Mouse (Mus musculus): ENCODE data around the gene Shisal2a.

The Shisal2a gene

DNA sequence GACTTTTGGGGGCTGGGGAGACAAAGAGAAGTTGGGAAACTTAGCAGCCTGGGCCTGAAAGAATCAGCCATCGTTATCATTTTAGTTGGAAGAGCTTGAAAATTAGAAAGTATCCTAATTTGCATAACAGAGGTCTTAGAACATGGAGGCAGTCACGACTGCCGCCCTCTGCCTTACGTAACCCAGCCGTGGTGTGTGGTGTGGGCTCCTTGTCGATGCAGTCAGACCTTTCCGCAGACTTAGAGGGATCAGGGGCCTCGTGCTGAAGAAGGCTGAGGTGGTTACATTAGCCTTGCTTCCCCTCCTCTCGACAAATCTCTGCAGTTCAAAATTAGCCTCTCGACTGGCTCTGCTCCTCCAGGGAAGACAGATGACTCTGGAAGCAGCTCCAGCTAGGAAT is 44.3 kb downstream of the Shisal2a start:
- DNase-seq (ENCODE audit: low read depth in 2 of 2, low spot score in 2 of 2), result no peak

DNA sequence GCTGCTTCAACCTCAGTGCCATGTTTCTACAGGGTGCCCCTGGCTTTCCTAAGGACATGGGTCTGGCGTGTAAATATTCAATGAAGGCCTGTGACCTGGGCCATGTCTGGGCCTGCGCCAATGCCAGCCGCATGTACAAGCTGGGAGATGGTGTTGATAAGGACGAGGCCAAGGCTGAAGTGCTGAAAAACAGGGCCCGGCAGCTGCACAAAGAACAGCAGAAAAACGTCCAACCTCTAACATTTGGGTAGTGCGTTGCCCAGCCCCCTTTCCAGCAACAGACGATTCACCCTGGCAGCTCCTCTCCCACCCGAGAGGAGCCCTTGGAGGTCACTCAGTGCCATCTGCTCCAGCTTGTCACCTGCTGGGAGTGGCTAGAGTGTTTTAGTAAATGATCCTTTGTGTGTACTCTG is 44.8 kb downstream of the Shisal2a start:
- no peak for DNase-seq (ENCODE audit: low read depth in 2 of 2, low spot score in 2 of 2)

DNA sequence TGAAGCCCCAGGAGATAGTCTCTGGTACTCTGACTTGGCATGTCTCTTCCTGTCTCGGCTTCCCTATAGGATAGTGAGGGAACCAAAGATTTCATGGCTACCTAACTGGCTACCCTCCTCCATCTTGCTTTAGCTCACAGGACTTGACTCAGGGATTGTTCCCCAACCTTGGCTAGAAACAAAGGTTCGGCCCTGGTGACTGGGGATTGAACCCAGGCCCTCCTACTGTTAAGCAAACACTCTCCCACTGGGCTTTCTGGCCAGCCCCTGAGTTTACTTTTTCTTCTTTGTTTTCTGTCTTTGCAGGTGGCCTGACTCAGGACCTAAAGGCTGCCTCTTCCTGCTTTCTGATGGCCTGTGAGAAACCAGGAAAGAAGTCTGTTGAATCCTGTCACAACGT is 45.3 kb downstream of the Shisal2a start:
- DNase-seq (ENCODE audit: low read depth in 2 of 2, low spot score in 2 of 2), result no peak

- DNase-seq (ENCODE audit: low read depth in 2 of 2, low spot score in 2 of 2), result no peak
Observed at GRCm38 (mm10) chr4:108336765-108337164, 46.4 kb downstream of the Shisal2a start.

DNA sequence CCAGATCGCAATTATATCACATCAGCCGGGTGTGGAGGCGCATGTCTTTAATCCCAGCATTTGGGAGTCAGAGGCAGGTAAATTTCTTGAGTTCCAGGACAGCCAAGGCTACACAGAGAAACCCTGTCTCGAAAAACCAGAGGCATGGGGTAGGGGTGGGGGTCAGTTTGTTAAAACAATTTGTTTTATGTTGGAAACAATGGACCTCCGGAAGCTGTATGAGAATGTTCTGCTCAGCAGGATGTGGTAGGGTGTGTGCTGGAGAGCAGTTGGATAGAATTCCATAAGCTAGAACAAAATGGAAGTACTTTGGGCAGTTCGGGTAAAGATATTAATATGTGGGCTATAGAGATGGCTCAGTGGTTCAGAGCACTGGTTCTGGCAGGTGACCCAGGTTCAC is 47.7 kb downstream of the Shisal2a start:
- DNase-seq (ENCODE audit: low read depth in 2 of 2, low spot score in 2 of 2), result no peak

- DNase-seq (ENCODE audit: low read depth in 2 of 2, low spot score in 2 of 2), result no peak
Observed at GRCm38 (mm10) chr4:108332041-108332440, 51.1 kb downstream of the Shisal2a start.

- no peak for DNase-seq (ENCODE audit: low read depth in 2 of 2, low spot score in 2 of 2)
Observed at GRCm38 (mm10) chr4:108329840-108330239, 53.3 kb downstream of the Shisal2a start.

GRCm38 (mm10) chr4:108327730-108328484 is 55.2 kb downstream of the Shisal2a start, which contains the start of gene Coa7:
Coa7 (plus strand) TSS chr4:108328140.
- peak; percentile 94 to 98 for DNase-seq (ENCODE audit: low read depth in 2 of 2, low spot score in 2 of 2)

DNA sequence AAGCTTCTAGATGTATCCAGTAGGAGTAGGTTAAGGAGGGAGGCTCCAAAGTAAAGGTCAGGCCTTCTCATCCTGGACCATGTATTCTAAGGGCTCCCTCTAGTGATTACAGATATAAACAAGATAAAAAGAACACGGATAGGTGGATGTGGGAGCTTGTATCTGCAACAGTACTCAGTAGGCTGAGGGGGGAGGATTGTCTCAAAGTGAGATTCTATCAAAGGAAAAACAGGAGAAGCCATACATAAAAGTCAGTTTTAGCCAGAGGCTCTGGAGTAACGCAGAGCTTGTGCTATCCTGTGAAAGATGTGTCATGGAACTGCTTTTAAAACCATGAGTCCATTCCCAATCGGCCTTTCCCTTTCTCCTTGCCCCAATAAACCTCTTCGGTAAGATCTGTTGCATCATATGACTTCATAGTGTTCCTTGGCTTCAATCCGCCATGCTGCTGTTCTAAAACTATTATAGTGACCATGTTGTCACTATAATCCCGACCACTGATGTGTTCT is 56.0 kb downstream of the Shisal2a start:
- DNase-seq (ENCODE audit: low read depth in 2 of 2, low spot score in 2 of 2), result peak in 1 of 2 experiments; percentile 42

- DNase-seq (ENCODE audit: low read depth in 2 of 2, low spot score in 2 of 2), result no peak
Observed at GRCm38 (mm10) chr4:108323588-108323987, 59.6 kb downstream of the Shisal2a start.

GRCm38 (mm10) chr4:108320627-108321380 is 62.3 kb downstream of the Shisal2a start:
- no peak for DNase-seq (ENCODE audit: low read depth in 2 of 2, low spot score in 2 of 2)

GRCm38 (mm10) chr4:108319747-108320146 is 63.4 kb downstream of the Shisal2a start:
- DNase-seq (ENCODE audit: low read depth in 2 of 2, low spot score in 2 of 2), result peak; percentile 41 to 62

GRCm38 (mm10) chr4:108318649-108319615 is 64.2 kb downstream of the Shisal2a start:
- DNase-seq (ENCODE audit: low read depth in 2 of 2, low spot score in 2 of 2), result peak; percentile 72 to 87
